Mouse (Mus musculus) testis, adult 2 months (tissue): ENCODE measurements at regions not wholly inside any gene's neighbourhood (a gene's known extent, or its start where the extent isn't known, plus 50 kb on each side); places are given as distances from the start of the nearest gene placed in this dataset.

ENCODE experiments used
- CTCF ChIP-seq: fragments of 200-500 bp; IDR thresholded peaks from 2 replicates; pipeline ENCODE4 v1.5.1; 2012; ENCODE audit warnings: low read depth, mild to moderate bottlenecking, inconsistent platforms, low read length, moderate library complexity; ENCODE audit not compliant: control insufficient read depth, insufficient read depth, insufficient replicate concordance
- POLR2A ChIP-seq: fragments of 200-500 bp; IDR thresholded peaks from 2 replicates; pipeline ENCODE4 v1.6.1; 2012; ENCODE audit warnings: low read depth, mild to moderate bottlenecking, inconsistent platforms, low read length, moderate library complexity; ENCODE audit not compliant: control insufficient read depth

- TF ChIP-seq CTCF (no peak), POLR2A (no peak)
Observed at GRCm38 (mm10) chr2:47368296-47368695, 1445.6 kb upstream of the Acvr2a start.
